Mouse (Mus musculus): Measurements from ENCODE around the gene Ankfn1.

Gene Ankfn1

DNA sequence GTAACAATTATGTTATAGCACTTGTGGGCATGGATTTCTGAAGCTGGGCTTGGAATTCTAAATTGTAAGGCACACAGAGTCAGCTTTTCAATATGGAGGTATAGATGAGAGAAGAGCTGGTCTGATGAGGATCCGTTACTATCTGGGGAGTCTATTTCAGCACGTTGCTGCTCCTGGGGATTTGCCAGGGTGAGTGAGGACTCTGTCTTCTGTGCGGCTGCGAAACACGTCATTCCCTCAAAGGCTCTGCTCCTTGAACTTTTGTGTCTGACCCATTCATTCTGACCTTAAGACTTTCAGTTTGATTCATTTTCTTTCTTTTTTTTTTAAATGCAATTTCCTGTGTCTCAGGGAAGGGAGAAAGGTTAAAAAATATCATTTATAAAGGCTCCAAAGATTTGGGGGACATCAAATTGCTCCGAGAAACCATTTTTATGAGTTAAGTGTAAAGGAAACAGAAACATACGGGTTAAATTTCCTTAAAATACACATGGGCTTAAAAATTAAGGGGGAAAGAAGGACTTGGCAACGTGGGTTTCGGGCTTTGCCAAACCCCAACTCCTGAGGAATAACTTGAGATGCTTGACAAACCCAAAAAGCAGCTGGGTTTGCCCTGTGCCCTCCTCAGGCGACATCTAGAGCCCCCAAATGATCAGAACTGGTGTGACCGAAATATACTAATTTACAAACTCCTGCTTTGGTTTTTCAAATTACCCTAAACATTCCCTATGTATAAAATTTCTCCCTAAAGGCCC lies 207.9 kb downstream of the Ankfn1 start:
- peak; percentile 25 for DNase-seq

DNA sequence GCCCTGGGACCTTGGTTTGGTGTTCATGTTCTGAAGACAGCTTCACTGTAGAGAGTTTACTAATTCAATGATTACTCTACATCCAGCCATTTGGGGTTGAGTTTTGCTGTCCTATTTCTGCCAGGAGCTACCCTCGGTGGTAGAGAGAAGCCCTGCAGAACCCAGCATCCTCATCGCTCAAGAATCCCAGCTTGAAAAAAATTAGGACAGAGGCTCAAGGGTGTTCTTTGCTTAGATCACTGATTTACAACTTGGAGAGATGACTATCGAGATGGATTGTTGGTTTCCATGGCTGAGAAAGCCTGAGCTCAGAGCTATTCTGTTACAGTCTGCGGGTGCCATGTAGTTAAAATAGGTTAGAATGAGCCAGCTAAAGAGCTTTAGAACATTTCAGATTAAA lies 209.2 kb downstream of the Ankfn1 start:
- DNase-seq, result no peak

DNA sequence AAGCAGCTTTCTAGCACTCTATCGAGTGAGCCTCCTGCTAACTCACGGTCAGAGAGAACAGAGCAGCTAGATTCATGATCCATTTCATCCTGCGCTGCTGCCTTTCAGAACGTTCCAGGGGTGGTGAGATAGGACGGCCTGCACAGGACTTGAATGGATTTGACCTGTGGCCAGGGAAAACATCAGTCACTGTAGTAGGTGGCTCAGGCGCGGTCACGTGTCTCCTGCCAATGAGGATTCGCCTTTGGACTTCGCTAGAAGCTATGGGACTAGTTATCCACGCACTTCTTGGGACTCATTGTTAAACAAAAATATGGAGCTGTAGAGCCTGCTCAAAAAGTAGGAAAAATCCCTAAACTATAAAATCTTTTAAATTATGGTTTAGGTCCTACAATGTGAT lies 226.0 kb downstream of the Ankfn1 start:
- DNase-seq, result peak; percentile 66

DNA sequence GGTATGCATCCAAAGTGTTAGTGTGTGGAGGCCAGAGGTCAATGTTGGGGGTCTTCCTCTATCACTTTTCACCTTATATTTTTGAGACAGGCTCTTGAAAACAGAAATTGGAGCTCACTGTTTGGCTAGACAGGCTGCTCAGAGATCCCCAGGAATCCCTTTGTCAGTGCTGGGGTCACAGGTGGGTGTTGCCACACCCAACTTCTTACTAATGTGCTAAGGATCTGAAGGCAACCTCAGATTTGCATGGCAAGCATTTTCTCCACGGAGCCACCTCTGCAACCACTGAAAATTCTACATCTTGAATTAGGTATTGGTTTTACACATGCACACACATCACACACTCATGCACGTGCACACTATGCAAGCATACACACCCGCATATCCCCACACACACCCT lies 226.5 kb downstream of the Ankfn1 start:
- DNase-seq, result peak; percentile 23

DNA sequence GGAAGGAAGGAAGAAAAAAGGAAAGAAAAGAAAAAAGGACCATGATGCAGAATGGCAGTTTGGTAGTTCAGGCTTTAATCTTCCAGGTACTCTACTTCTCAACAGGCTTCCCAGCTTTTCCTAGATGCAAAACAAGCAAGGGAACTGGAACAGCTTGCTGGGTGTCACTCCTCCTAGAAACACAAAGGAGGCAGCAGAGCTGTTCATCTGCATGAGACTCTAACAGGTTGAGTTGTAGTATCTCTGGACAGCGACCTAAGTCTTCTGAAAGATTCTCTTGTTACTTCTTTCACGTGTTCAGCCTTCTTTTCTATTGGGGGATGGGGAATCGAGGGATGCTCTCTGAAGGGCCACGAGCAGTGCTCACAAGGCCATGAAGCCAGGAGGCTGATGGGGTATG lies 228.7 kb downstream of the Ankfn1 start:
- peak; percentile 25 for DNase-seq

- DNase-seq, result peak; percentile 75
These were observed 231.3 kb downstream of the Ankfn1 start for GRCm38 (mm10) chr11:89546164-89546563.

DNA sequence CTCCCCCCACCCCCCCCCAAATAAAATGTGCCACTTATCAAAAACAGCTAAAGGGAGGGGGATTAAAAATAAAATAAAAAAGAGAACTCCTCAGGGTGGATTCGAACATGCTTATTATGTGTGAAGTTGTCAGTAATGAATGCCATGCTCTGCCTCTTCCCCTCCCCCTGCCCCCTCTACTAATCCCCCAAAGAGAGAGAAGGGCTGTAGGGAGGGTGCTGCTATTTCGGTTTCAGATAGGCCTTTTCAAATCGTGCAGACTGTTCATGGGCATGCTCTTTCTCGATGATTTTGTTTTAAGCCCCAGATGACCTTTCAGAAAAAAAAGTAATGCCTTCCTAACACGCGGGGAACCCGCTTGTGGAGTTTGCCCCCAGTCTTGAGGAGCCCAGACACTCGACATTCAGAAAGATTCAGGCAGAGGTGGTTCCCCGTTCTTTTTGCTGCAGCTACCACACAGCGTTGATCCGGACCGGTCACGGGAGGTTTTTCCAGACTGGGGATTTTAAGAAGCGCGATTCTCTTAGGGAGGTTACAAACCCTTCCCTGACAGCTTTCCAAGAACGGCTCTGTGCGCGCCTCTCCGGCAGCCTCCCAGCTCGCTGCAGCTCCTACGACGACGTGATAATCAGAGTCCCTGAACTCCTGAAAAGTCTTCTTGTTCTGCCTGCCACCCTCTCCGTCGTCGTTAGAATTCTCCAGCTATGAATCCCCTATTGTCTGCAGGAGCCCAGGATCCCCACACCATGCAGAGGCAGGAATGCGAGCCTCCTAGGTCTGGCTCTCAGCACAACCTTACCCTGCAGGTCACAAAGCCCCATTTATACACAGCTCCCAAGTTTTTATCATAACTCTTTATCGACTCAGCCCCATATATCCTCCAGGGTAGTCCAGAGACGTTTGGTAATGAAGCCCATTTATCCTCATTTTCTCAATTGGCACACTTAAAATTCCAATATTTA lies 232.3 kb downstream of the Ankfn1 start:
- DNase-seq, result peak; percentile 76

- peak; percentile 10 for DNase-seq
These were observed 239.1 kb downstream of the Ankfn1 start for GRCm38 (mm10) chr11:89538376-89538775.

- DNase-seq, result peak; percentile 36
These were observed 249.5 kb downstream of the Ankfn1 start for GRCm38 (mm10) chr11:89527800-89528430.

GRCm38 (mm10) chr11:89515501-89515901 lies 262.0 kb downstream of the Ankfn1 start:
- DNase-seq, result no peak

DNA sequence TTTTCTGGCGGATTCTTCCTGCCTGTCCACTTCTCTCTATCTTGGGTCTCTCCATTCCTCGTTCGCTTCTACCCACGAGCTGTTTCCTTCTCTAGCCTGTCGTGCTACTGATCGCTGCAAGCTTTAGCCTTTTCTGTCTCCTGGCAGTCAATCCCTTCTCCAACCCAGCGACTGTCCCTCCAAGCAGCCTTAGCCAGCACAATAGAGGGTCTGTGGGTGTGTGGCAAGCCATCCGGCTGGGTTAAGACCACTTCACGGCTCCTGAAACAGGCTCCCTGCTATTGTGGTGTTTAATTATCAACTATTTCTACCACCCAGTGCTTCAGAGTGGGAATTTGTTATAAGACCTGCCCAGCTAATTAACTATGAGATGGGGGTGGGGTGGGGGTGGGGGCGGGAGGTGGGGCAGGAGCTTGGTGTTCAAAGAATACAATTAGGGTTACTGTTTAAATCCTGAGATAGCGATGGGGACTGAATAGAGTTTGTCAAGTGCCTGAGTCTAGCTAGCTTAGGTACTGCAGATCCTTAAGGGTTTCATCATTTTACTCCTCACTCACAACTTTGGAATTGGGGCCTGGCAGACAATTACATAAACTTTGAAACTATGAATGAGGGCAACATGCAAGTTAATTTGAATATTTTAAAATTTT lies 268.7 kb downstream of the Ankfn1 start:
- DNase-seq, result peak; percentile 30

DNA sequence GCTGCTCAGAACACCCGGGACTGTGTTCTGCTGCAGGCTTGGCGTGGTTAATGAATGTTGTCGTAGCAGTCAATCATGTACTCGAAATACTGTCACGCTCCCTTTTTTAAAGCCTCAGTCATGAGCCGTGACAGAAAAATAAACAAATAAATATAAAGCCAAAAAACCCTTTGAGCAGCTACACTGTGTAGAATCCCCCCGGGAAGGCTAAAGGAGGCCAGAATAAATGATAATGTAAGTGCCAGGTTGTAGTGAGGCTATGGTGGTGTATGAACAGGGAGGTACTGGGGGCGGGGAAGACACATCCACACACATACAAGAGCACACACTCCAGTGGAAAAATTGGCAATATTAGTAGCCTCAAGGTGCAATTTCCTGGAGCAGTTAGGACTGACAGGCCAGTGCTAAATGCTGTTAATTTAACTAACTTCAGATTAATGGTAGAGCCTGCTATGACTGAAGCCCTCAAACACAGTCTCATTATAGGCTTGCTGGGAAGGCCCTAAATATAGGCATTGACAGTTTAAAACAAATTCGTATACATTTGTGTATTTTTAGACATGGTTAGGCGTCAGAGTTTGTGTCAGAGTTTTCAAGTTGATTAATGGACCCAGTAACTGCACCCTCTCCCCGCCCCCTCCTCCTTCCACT lies 270.7 kb downstream of the Ankfn1 start:
- DNase-seq, result peak; percentile 66

DNA sequence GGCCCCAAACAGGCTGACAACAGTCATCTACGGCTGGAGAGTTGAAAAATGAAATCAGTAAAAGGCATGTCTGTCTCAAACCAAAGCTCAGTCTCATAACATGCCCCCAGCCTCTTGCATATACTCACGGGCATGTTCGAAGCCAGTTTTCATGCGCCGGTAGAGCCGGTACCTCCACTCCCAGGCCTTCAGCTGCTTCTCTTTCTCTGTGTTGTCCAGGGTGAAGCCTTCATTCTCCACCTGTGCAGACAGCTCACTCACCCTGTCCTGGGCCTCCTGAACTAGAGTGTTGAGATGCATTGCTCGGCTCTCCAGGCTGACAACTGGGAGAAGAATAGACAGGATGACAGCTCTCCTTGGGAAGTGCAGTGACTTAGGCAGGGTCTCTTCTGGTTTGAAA lies 272.4 kb downstream of the Ankfn1 start:
- DNase-seq, result peak; percentile 70

GRCm38 (mm10) chr11:89501796-89502195 lies 275.7 kb downstream of the Ankfn1 start:
- peak; percentile 35 for DNase-seq

DNA sequence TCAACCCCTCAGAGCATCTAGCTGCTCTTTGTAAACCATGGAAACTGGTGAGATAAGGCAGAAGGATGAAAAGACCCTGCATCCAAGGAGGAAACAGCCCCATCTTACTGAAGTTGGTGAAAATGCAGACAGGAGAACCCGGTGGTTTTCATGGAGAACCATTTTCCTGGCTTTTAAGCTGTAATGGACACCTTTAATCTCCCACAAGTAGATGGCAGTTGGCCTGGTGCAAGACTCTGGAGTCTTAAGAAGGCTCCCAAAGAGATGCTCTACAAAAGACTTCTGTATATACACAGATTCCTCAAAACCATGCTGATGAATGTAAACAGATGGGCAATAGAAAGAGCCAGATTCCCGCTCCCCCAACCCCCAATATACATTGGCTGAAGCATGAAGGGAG lies 276.5 kb downstream of the Ankfn1 start:
- peak; percentile 51 for DNase-seq

- DNase-seq, result peak; percentile 67
These were observed 296.4 kb downstream of the Ankfn1 start for GRCm38 (mm10) chr11:89481084-89481483.

- peak; percentile 36 for DNase-seq
These were observed 300.5 kb downstream of the Ankfn1 start for GRCm38 (mm10) chr11:89476927-89477326.

GRCm38 (mm10) chr11:89476047-89476446 lies 301.4 kb downstream of the Ankfn1 start:
- peak; percentile 81 for DNase-seq

DNA sequence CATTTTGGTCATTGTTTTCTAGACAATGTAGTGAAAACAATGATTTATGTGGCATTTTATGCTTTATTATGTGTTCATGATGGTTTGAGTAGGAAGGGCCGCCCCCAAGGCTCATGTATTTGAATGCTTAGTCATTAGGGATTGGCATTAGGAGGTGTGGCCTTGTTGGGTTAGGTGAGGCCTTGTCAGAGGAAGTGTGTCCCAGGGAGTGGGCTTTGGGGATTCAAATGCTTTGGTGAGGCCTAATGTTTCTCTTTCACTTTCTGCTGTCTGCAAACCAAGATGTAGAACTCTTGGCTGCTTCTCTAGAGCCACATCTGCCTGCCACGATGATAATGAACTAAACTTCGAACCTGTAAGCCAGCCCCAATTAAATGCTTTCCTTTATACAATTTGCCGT lies 304.6 kb downstream of the Ankfn1 start:
- DNase-seq, result peak; percentile 37

DNA sequence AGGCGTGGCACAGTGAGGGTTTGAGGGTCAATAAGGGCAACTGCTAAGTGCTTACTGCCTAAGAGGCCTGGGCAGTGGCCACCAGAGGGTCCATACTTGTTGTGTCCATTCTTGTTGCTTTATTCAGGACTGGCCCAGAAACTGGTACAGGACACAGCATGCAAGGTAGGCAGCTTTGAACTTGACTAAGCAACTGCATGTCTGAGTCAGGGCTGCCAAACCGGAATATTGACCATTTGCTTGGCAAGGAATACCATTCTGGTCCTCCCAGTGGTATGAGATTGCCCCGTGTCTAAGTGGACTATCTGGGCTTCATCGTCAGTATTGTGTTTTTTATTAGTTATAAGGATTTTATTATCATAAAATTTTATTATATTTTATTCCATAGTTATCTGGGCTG lies 312.1 kb downstream of the Ankfn1 start:
- DNase-seq, result peak; percentile 53

GRCm38 (mm10) chr11:89462216-89462615 lies 315.2 kb downstream of the Ankfn1 start:
- DNase-seq, result peak; percentile 85

GRCm38 (mm10) chr11:89459437-89459836 lies 318.0 kb downstream of the Ankfn1 start:
- peak; percentile 91 for DNase-seq

Data from heart, adult 11 months (tissue).